Comparison of ENCODE assay signal across 8 mouse cellular contexts in the genomic region with DNA sequence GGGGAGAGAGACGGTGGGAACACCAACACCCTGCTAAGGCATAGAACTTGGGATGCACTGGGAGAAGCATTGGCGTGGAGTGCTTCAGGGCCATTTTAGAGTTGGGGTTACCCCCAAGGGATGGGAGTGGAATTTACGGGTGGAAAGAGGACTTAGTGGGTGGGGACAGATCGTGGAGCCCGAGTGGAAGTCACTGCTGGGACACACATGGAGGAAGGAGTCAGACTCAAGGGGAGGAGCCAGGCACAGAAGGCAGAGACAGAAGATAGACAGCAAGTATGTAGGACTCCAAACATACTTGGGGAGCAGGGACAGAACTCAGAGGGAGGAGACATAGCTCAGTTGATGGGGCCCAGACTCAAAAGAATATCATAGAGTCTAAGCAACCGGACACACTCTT. TPM values are rescaled to one million over a fixed set of nuclear protein-coding genes. Genes with fewer than 3 reads are reported as not detected.
DNase-seq lines count a peak whose midpoint lies in the region; ATAC-seq and TF ChIP-seq lines count a peak whose summit lies in the region.
"Had no signal": no experiment of that assay in that cellular context is flagged by ENCODE, and none has a peak within 500 bp of the region (broad histone marks: within the 10 kb centered on the region; RNA-seq: fewer than 3 reads in every experiment).

No protein-coding gene starts in this region.

- H3K36me3 ChIP-seq in lung, embryonic 14.5 days (ENCODE audit: insufficient read depth), result peaks cover 27% of the 10 kb centered on the region; the same call in 1 of the 2 replicates
- peaks cover 30% of the 10 kb centered on the region for H3K36me3 ChIP-seq in forebrain, embryonic 12.5 days (replicated peaks)
- H3K36me3 ChIP-seq in limb, embryonic 11.5 days (ENCODE audit: control insufficient read depth, insufficient read depth, low read length), result peaks cover 5% of the 10 kb centered on the region; the same call in 1 of the 2 replicates

- peak overlapping the region; percentile 72 for H3K4me2 ChIP-seq in lung, embryonic 14.5 days
- H3K4me2 ChIP-seq in forebrain, embryonic 12.5 days, result peak overlapping the region; percentile 69
- peak overlapping the region; percentile 62 for H3K4me2 ChIP-seq in limb, embryonic 11.5 days (ENCODE audit: low read depth, severe bottlenecking)

- no peak for TF ChIP-seq POLR2A in olfactory bulb, adult 2 months (IDR thresholded peaks at IDR 0.05; ENCODE audit: insufficient read depth, low read depth, low read length)

- no peak; the same call in 1 of the 2 replicates for ATAC-seq in lung, embryonic 14.5 days (ENCODE audit: insufficient read depth)
- ATAC-seq in forebrain, embryonic 12.5 days (ENCODE audit: low FRiP score), result peak; percentile 17; the same call in 1 of the 2 replicates
- ATAC-seq in limb, embryonic 11.5 days (ENCODE audit: insufficient number of reproducible peaks, low FRiP score, low TSS enrichment, low read depth), result no peak; the same call in 1 of the 2 replicates
- no peak for ATAC-seq in inflammation-experienced regulatory T-cells, adult 6 months

- no peak for DNase-seq in lung, embryonic 14.5 days
- no peak for DNase-seq in lung, postnatal 36 days
- DNase-seq in limb, embryonic 11.5 days (ENCODE audit: low spot score), result no peak
- no peak for DNase-seq in cerebellum, postnatal 10 days

- peaks cover 53% of the 10 kb centered on the region for H3K27me3 ChIP-seq in lung, embryonic 14.5 days (ENCODE audit: insufficient read depth, low read length)
- peaks cover 52% of the 10 kb centered on the region for H3K27me3 ChIP-seq in forebrain, embryonic 12.5 days
- peaks cover 49% of the 10 kb centered on the region for H3K27me3 ChIP-seq in limb, embryonic 11.5 days (ENCODE audit: control insufficient read depth, insufficient read depth, low read length)

- no peak overlapping the region for H3K9ac ChIP-seq in lung, embryonic 14.5 days
- H3K9ac ChIP-seq in forebrain, embryonic 12.5 days, result no peak overlapping the region; the same call in 1 of the 2 replicates
- H3K9ac ChIP-seq in limb, embryonic 11.5 days (ENCODE audit: low read length), result no peak overlapping the region

- no peak overlapping the region for H3K27ac ChIP-seq in lung, embryonic 14.5 days (ENCODE audit: low read depth)
- H3K27ac ChIP-seq in forebrain, embryonic 12.5 days, result no peak overlapping the region
- H3K27ac ChIP-seq in limb, embryonic 11.5 days (replicated peaks; ENCODE audit: low read depth, low read length), result no peak overlapping the region
- H3K27ac ChIP-seq in olfactory bulb, adult 2 months (ENCODE audit: insufficient read depth, low read depth, low read length), result no peak overlapping the region

- no peak for TF ChIP-seq CTCF in lung, embryonic 14.5 days (IDR thresholded peaks at IDR 0.05; ENCODE audit: low read depth)
- TF ChIP-seq CTCF in olfactory bulb, adult 2 months (IDR thresholded peaks at IDR 0.05; ENCODE audit: insufficient read depth, low read depth, low read length), result no peak

- H3K4me3 ChIP-seq in lung, embryonic 14.5 days (ENCODE audit: low read depth, low read length), result peak overlapping the region; percentile 36
- H3K4me3 ChIP-seq in forebrain, embryonic 12.5 days (replicated peaks), result peak overlapping the region; percentile 35
- peak overlapping the region; percentile 25 for H3K4me3 ChIP-seq in limb, embryonic 11.5 days (ENCODE audit: low read depth, low read length)
- peak overlapping the region; percentile 46 for H3K4me3 ChIP-seq in olfactory bulb, adult 2 months (ENCODE audit: insufficient read depth, low read depth, low read length)

- no peaks in the 10 kb centered on the region for H3K9me3 ChIP-seq in lung, embryonic 14.5 days (ENCODE audit: low read depth, low read length)
- H3K9me3 ChIP-seq in forebrain, embryonic 12.5 days, result no peaks in the 10 kb centered on the region
- H3K9me3 ChIP-seq in limb, embryonic 11.5 days (ENCODE audit: control insufficient read depth, low read length), result no peaks in the 10 kb centered on the region; the same call in 1 of the 2 replicates

- peaks cover 4% of the 10 kb centered on the region; the same call in 1 of the 2 replicates for H3K4me1 ChIP-seq in lung, embryonic 14.5 days (ENCODE audit: insufficient read depth)
- peaks cover 19% of the 10 kb centered on the region for H3K4me1 ChIP-seq in forebrain, embryonic 12.5 days
- H3K4me1 ChIP-seq in limb, embryonic 11.5 days (ENCODE audit: control insufficient read depth, insufficient read depth, low read length), result 0 out of 2 replicates have a peak, but pooled peaks cover 3% of the 10 kb centered on the region
- peaks cover 7% of the 10 kb centered on the region for H3K4me1 ChIP-seq in olfactory bulb, adult 2 months (ENCODE audit: control insufficient read depth, insufficient read depth, low read length)

- 28% methylated on average over 6 of the region's 6 CpGs for WGBS in lung, embryonic 14.5 days
- WGBS in forebrain, embryonic 12.5 days, result 31% methylated on average over 6 of the region's 6 CpGs
- WGBS in limb, embryonic 11.5 days, result 25% methylated on average over 6 of the region's 6 CpGs
- WGBS in olfactory bulb, adult 2 months, result 26% methylated on average over 6 of the region's 6 CpGs

RNA-seq across cellular contexts. Expression of gene Slc17a7, which starts 1.2 kb away (rescaled TPM):
- polyA plus RNA-seq in lung, embryonic 14.5 days (2014; fragmentation: Nextera tagmentation; extraction: Ambion mirVana), result 0.09 and 0.97 TPM in 2 replicates
- 6.3 and 7.9 TPM in 2 replicates for polyA plus RNA-seq in forebrain, embryonic 12.5 days (2016; fragmentation: Nextera tagmentation; extraction: Ambion mirVana)
- 0.11 TPM in 1 of 2 replicates, not detected in the other for polyA plus RNA-seq in limb, embryonic 11.5 days (2014; fragmentation: Nextera tagmentation; extraction: Ambion mirVana)
- not detected in 2 replicates for polyA plus RNA-seq in olfactory bulb, adult 2 months (2012; ENCODE audit: insufficient read depth, insufficient read length, low replicate concordance, missing spikeins)
- polyA plus RNA-seq in inflammation-experienced regulatory T-cells, adult 6 months (2017; shearing (Covaris generic)), result under 1 TPM in 1 of 3 experiments, not detected in 2; 0.16 TPM

RNA-seq across cellular contexts. Expression of gene Aldh16a1, which starts 8.2 kb away (rescaled TPM):
- 52.1 and 52.9 TPM in 2 replicates for polyA plus RNA-seq in lung, embryonic 14.5 days (2014; fragmentation: Nextera tagmentation; extraction: Ambion mirVana)
- 41.9 and 42.9 TPM in 2 replicates for polyA plus RNA-seq in forebrain, embryonic 12.5 days (2016; fragmentation: Nextera tagmentation; extraction: Ambion mirVana)
- polyA plus RNA-seq in limb, embryonic 11.5 days (2014; fragmentation: Nextera tagmentation; extraction: Ambion mirVana), result 37.2 and 38.7 TPM in 2 replicates
- not detected in 2 replicates for polyA plus RNA-seq in olfactory bulb, adult 2 months (2012; ENCODE audit: insufficient read depth, insufficient read length, low replicate concordance, missing spikeins)
- 10 to 100 TPM; 15.2 to 32.1 (median 26.6) TPM for polyA plus RNA-seq in inflammation-experienced regulatory T-cells, adult 6 months (2017; shearing (Covaris generic))

RNA-seq across cellular contexts. Expression of gene Pih1d1, which starts 8.4 kb away (rescaled TPM):
- 110 and 112 TPM in 2 replicates for polyA plus RNA-seq in lung, embryonic 14.5 days (2014; fragmentation: Nextera tagmentation; extraction: Ambion mirVana)
- polyA plus RNA-seq in forebrain, embryonic 12.5 days (2016; fragmentation: Nextera tagmentation; extraction: Ambion mirVana), result 95.0 and 97.5 TPM in 2 replicates
- polyA plus RNA-seq in limb, embryonic 11.5 days (2014; fragmentation: Nextera tagmentation; extraction: Ambion mirVana), result 106 and 108 TPM in 2 replicates
- polyA plus RNA-seq in olfactory bulb, adult 2 months (2012; ENCODE audit: insufficient read depth, insufficient read length, low replicate concordance, missing spikeins), result not detected in 2 replicates
- 10 to 100 TPM; 42.9 to 50.6 (median 50.5) TPM for polyA plus RNA-seq in inflammation-experienced regulatory T-cells, adult 6 months (2017; shearing (Covaris generic))

RNA-seq across cellular contexts. Expression of gene Gfy, which starts 16.8 kb away (rescaled TPM):
- not detected in 2 replicates for polyA plus RNA-seq in lung, embryonic 14.5 days (2014; fragmentation: Nextera tagmentation; extraction: Ambion mirVana)
- 0.52 and 1.4 TPM in 2 replicates for polyA plus RNA-seq in forebrain, embryonic 12.5 days (2016; fragmentation: Nextera tagmentation; extraction: Ambion mirVana)
- polyA plus RNA-seq in limb, embryonic 11.5 days (2014; fragmentation: Nextera tagmentation; extraction: Ambion mirVana), result not detected in 2 replicates
- not detected in 2 replicates for polyA plus RNA-seq in olfactory bulb, adult 2 months (2012; ENCODE audit: insufficient read depth, insufficient read length, low replicate concordance, missing spikeins)
- polyA plus RNA-seq in inflammation-experienced regulatory T-cells, adult 6 months (2017; shearing (Covaris generic)), result not detected
- polyA plus RNA-seq: adrenal gland, adult 2 months had no signal

RNA-seq across cellular contexts. Expression of gene Pth2, which starts 18.2 kb away (rescaled TPM):
- not detected in 2 replicates for polyA plus RNA-seq in lung, embryonic 14.5 days (2014; fragmentation: Nextera tagmentation; extraction: Ambion mirVana)
- 0.45 and 1.5 TPM in 2 replicates for polyA plus RNA-seq in forebrain, embryonic 12.5 days (2016; fragmentation: Nextera tagmentation; extraction: Ambion mirVana)
- polyA plus RNA-seq in limb, embryonic 11.5 days (2014; fragmentation: Nextera tagmentation; extraction: Ambion mirVana), result not detected in 2 replicates
- polyA plus RNA-seq in olfactory bulb, adult 2 months (2012; ENCODE audit: insufficient read depth, insufficient read length, low replicate concordance, missing spikeins), result not detected in 2 replicates
- polyA plus RNA-seq in inflammation-experienced regulatory T-cells, adult 6 months (2017; shearing (Covaris generic)), result not detected
- polyA plus RNA-seq: adrenal gland, adult 2 months had no signal

Comparison
In these comparisons a context has a peak if more than half of its experiments do, and no peak if none do; other contexts are left out.
1. RNA of gene Aldh16a1, which starts 8.2 kb away (polyA plus RNA-seq): 52.1 to 52.9 TPM in lung, embryonic 14.5 days, 41.9 to 42.9 TPM in forebrain, embryonic 12.5 days, 37.2 to 38.7 TPM in limb, embryonic 11.5 days and 15.2 to 32.1 TPM in inflammation-experienced regulatory T-cells, adult 6 months; not detected in olfactory bulb, adult 2 months; every median in the first group is over 10 times any median in the second.
2. RNA of gene Pih1d1, which starts 8.4 kb away (polyA plus RNA-seq): 110 to 112 TPM in lung, embryonic 14.5 days, 106 to 108 TPM in limb, embryonic 11.5 days, 95.0 to 97.5 TPM in forebrain, embryonic 12.5 days and 42.9 to 50.6 TPM in inflammation-experienced regulatory T-cells, adult 6 months; not detected in olfactory bulb, adult 2 months; every median in the first group is over 10 times any median in the second.
3. Peak in every context shown above with its lines, with median percentiles within 50 percentile points of each other: H3K4me2 ChIP-seq and H3K4me3 ChIP-seq.